Mouse (Mus musculus) limb, embryonic 14.5 days (tissue): ENCODE results near the gene Amot. TPM values are rescaled to one million over a fixed set of nuclear protein-coding genes. Genes with fewer than 3 reads are reported as not detected.
A peak's percentile ranks its signal among the peaks of the same experiment; 100 is the strongest.

Source experiments
- ATAC-seq: fragments of 200-750 bp; cut with Nextera tagmentation; 2 replicates; pipeline ENCODE4 v1.8.0; 2017; ENCODE audit warnings: low read depth, moderate number of reproducible peaks, moderate TSS enrichment; ENCODE audit not compliant: low FRiP score
- DNase-seq: peaks from one replicate; pipeline ENCODE4 v3.0.0-alpha.2; 2015; ENCODE audit warnings: low spot score
- H3K27ac ChIP-seq: fragments of 300-500 bp; sonication (generic); replicated peaks from 2 replicates; pipeline ENCODE4 v1.5.1; 2014; ENCODE audit warnings: low read depth, mild to moderate bottlenecking, low read length, moderate library complexity, mixed read lengths
- H3K27me3 ChIP-seq: fragments of 300-500 bp; sonication (generic); 2 replicates; pipeline ENCODE4 v1.6.1; 2014; ENCODE audit warnings: low read length, mixed read lengths; ENCODE audit not compliant: control insufficient read depth, insufficient read depth
- H3K36me3 ChIP-seq: fragments of 300-500 bp; sonication (generic); 2 replicates; pipeline ENCODE4 v1.6.1; 2014; ENCODE audit warnings: mild to moderate bottlenecking, low read length, moderate library complexity, mixed read lengths; ENCODE audit not compliant: control insufficient read depth, insufficient read depth
- H3K4me1 ChIP-seq: fragments of 300-500 bp; sonication (generic); 2 replicates; pipeline ENCODE4 v1.6.1; 2014; ENCODE audit warnings: antibody characterized with exemption, low read length, mixed read lengths; ENCODE audit not compliant: control insufficient read depth, insufficient read depth
- H3K4me2 ChIP-seq: fragments of 300-500 bp; sonication (generic); replicated peaks from 2 replicates; pipeline ENCODE4 v1.6.1; 2014; ENCODE audit warnings: low read depth, mild to moderate bottlenecking, low read length, moderate library complexity; ENCODE audit not compliant: severe bottlenecking
- H3K4me3 ChIP-seq: fragments of 300-500 bp; sonication (generic); replicated peaks from 2 replicates; pipeline ENCODE4 v1.5.1; 2014; ENCODE audit warnings: low read length
- H3K9ac ChIP-seq: fragments of 300-500 bp; sonication (generic); 2 replicates; pipeline ENCODE4 v1.6.1; 2014; ENCODE audit warnings: mild to moderate bottlenecking, low read depth, low read length, moderate library complexity; ENCODE audit not compliant: severe bottlenecking
- H3K9me3 ChIP-seq: fragments of 300-500 bp; sonication (generic); 2 replicates; pipeline ENCODE4 v1.6.1; 2016; ENCODE audit warnings: low read length; ENCODE audit not compliant: control insufficient read depth
- POLR2A ChIP-seq: fragments of 200-500 bp; IDR thresholded peaks from 2 replicates; pipeline ENCODE4 v1.8.0; 2012; ENCODE audit warnings: inconsistent platforms, mild to moderate bottlenecking, moderate library complexity, borderline replicate concordance; ENCODE audit not compliant: insufficient read depth, insufficient read length; ENCODE audit errors: extremely low read depth
- WGBS: fragments of 180-500 bp; shearing (Covaris S2); extraction: QIAGEN DNeasy Blood & Tissue Kit; methylation state at CpG from one replicate; pipeline ENCODE4 v1.1.7; 2014; 5-methylcytosine and 5-hydroxymethylcytosine counted together
- polyA plus RNA-seq, 2 experiments: library from polyadenylated mRNA; depleted of rRNA in 1 of 2; stranded (reverse) in 1 of 2; unstranded in 1 of 2; fragments of >200 nt; fragmentation: Nextera tagmentation in 1 of 2; extraction: Ambion mirVana in 1 of 2; gene quantifications; 2 replicates each; pipeline versions ENCODE4 v1.2.1 to v1.2.3; 2012 to 2014

Gene Amot
- polyA plus RNA-seq, 2 experiments: 29.7 to 54.0 TPM

DNA sequence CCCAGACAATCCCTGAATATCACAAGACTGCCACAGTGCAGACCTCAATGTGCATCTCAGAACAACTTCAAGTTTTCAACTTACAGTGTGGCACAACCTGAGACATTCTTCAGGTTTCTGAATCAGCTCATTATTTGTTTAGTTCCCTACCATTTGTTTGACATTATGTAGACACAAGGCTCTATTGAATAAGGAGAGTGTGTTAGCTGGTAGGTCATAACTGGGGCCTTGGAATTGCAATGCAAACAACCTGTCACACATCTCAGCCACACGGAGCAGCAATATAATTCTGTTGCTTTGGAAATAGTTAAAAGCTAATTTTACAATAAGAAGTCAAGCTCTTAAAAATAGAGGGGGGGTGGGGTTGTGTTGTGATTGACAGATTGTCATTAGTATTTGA lies 24.6 kb upstream of the Amot start:
- WGBS: 45% methylated on average over 1 of the region's 1 CpGs

GRCm38 (mm10) chrX:145516322-145517066 lies 11.5 kb upstream of the Amot start:
- Histone ChIP-seq H3K27me3 (no peaks in the 10 kb centered on the region), H3K4me3 (no peak overlapping the region), H3K27ac (no peak overlapping the region), H3K4me2 (no peak overlapping the region; the same call in 1 of the 2 replicates), H3K9me3 (no peaks in the 10 kb centered on the region), H3K9ac (no peak overlapping the region), H3K4me1 (no peaks in the 10 kb centered on the region), H3K36me3 (no peaks in the 10 kb centered on the region)
- no peak for TF ChIP-seq POLR2A
- 33% methylated on average over 10 of the region's 10 CpGs for WGBS
- ATAC-seq (no peak), DNase-seq (no peak)

More for the DNA sequence above, 24.6 kb upstream of the Amot start:
- H3K9me3 ChIP-seq: no peaks in the 10 kb centered on the region
- no peak for DNase-seq
- H3K9ac ChIP-seq: no peak overlapping the region
- ATAC-seq: no peak
- H3K27me3 ChIP-seq: no peaks in the 10 kb centered on the region
- H3K4me1 ChIP-seq: no peaks in the 10 kb centered on the region
- H3K36me3 ChIP-seq: no peaks in the 10 kb centered on the region
- no peak overlapping the region for H3K4me3 ChIP-seq
- no peak overlapping the region for H3K27ac ChIP-seq
- H3K4me2 ChIP-seq: no peak overlapping the region
- no peak for TF ChIP-seq POLR2A

- H3K9me3 ChIP-seq: no peaks in the 10 kb centered on the region
- no peak overlapping the region; the same call in 1 of the 2 replicates for H3K4me2 ChIP-seq
- no peaks in the 10 kb centered on the region for H3K36me3 ChIP-seq
- no peaks in the 10 kb centered on the region for H3K27me3 ChIP-seq
- TF ChIP-seq POLR2A: no peak
- 34% methylated on average over 9 of the region's 9 CpGs for WGBS
- ATAC-seq: peak; percentile 76
- H3K9ac ChIP-seq: no peak overlapping the region
- no peak overlapping the region for H3K27ac ChIP-seq
- no peaks in the 10 kb centered on the region for H3K4me1 ChIP-seq
- DNase-seq: peak; percentile 27
- H3K4me3 ChIP-seq: no peak overlapping the region
Observed at GRCm38 (mm10) chrX:145515498-145516158, 10.6 kb upstream of the Amot start.

GRCm38 (mm10) chrX:145510675-145511074 lies 5.7 kb upstream of the Amot start:
- Histone ChIP-seq H3K36me3 (no peaks in the 10 kb centered on the region), H3K4me3 (no peak overlapping the region), H3K4me2 (no peak overlapping the region), H3K27ac (peak overlapping the region; percentile 55), H3K4me1 (peaks cover 2% of the 10 kb centered on the region; the same call in 1 of the 2 replicates), H3K9me3 (no peaks in the 10 kb centered on the region), H3K27me3 (no peaks in the 10 kb centered on the region), H3K9ac (no peak overlapping the region)
- ATAC-seq (no peak), DNase-seq (no peak)
- TF ChIP-seq POLR2A: no peak
- WGBS: 36% methylated on average over 3 of the region's 3 CpGs

DNA sequence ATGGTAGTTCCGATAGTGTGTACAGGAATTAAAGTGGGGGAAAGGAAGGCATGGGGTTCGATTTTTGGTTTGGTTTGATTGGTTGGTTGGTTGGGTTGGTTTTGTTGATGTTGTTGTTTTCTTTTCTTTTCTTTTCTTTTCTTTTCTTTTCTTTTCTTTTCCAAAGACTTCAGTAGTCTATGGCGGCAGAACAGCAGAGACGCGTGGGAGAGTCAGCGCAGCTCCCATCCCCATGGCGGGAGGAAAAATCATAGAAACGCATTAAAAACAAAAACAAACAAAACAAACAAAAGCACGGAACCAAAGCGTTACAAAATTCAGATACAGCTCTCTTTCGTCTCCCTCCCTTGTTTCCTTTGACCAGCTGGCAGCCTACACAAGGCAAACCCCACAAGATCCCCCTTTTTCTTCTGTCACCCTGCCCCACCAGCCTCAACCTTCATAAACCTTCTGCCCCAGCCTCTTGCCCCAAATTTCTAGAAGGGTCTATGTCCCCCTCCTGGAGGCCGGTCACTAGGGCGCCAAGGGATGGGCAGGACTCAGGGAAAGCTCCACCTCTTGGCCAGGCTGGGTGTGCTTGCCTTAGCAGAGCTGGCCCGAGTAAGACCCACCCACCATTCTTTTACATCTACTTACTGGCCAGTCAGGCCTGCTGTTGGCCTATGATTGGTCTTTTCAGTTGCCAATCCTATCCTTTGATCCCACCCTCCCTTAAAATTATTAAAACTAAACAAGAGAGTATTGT lies 648 bp upstream of the Amot start:
- Histone ChIP-seq H3K36me3 (no peaks in the 10 kb centered on the region), H3K4me2 (peak overlapping the region; percentile 58), H3K4me3 (peak overlapping the region; percentile 54), H3K9ac (peak overlapping the region; percentile 44), H3K9me3 (no peaks in the 10 kb centered on the region), H3K4me1 (peaks cover 2% of the 10 kb centered on the region; the same call in 1 of the 2 replicates), H3K27ac (peak overlapping the region; percentile 71), H3K27me3 (no peaks in the 10 kb centered on the region)
- no peak for TF ChIP-seq POLR2A
- DNase-seq (peak; percentile 82), ATAC-seq (peak; percentile 89)
- 15% methylated on average over 14 of the region's 14 CpGs for WGBS
